ENCODE assay signal across 19 mouse cellular contexts in genomic region chr7:143755357-143756124, GRCm38 (mm10). TPM values are rescaled to one million over a fixed set of nuclear protein-coding genes. Genes with fewer than 3 reads are reported as not detected.
DNase-seq lines count a peak whose midpoint lies in the region; ATAC-seq and TF ChIP-seq lines count a peak whose summit lies in the region.
"Had no signal": no experiment of that assay in that cellular context is flagged by ENCODE, and none has a peak within 500 bp of the region (broad histone marks: within the 10 kb centered on the region; RNA-seq: fewer than 3 reads in every experiment).

No protein-coding gene starts in this region.

- no peak overlapping the region for H3K9ac ChIP-seq in forebrain, embryonic 13.5 days
- no peak overlapping the region for H3K9ac ChIP-seq in liver, embryonic 12.5 days
- H3K9ac ChIP-seq: embryonic facial prominence, embryonic 15.5 days had no signal

- WGBS in forebrain, embryonic 10.5 days: 77% methylated on average over 9 of the region's 9 CpGs
- 76% methylated on average over 9 of the region's 9 CpGs for WGBS in forebrain, embryonic 13.5 days
- WGBS in liver, embryonic 12.5 days (ENCODE audit: insufficient replicate concordance): 44% methylated on average over 9 of the region's 9 CpGs

- no peaks in the 10 kb centered on the region for H3K9me3 ChIP-seq in forebrain, embryonic 10.5 days
- H3K9me3 ChIP-seq in forebrain, embryonic 13.5 days (replicated peaks): no peaks in the 10 kb centered on the region
- H3K9me3 ChIP-seq in liver, embryonic 12.5 days (replicated peaks): no peaks in the 10 kb centered on the region
- H3K9me3 ChIP-seq: embryonic facial prominence, embryonic 15.5 days; hindbrain, embryonic 12.5 days had no signal

- no peaks in the 10 kb centered on the region for H3K36me3 ChIP-seq in forebrain, embryonic 10.5 days (replicated peaks)
- H3K36me3 ChIP-seq in forebrain, embryonic 13.5 days (ENCODE audit: poor library complexity, severe bottlenecking): no peaks in the 10 kb centered on the region
- H3K36me3 ChIP-seq in liver, embryonic 12.5 days: no peaks in the 10 kb centered on the region
- H3K36me3 ChIP-seq: embryonic facial prominence, embryonic 15.5 days; hindbrain, embryonic 12.5 days had no signal

- H3K4me2 ChIP-seq in forebrain, embryonic 13.5 days: no peak overlapping the region
- H3K4me2 ChIP-seq in liver, embryonic 12.5 days: no peak overlapping the region

- DNase-seq in forebrain, embryonic 10.5 days (ENCODE audit: extremely low spot score, low spot score): no peak
- DNase-seq in thymus, postnatal 4 days: peak; percentile 6
- no peak for DNase-seq in thymus, postnatal 10 days (ENCODE audit: low spot score in 2 of 2)
- no peak for DNase-seq in layer of hippocampus, adult 2 months (ENCODE audit: low spot score in 2 of 2)
- no peak for DNase-seq in spleen, postnatal 36 days (ENCODE audit: low spot score in 2 of 2)
- no peak for DNase-seq in layer of hippocampus, adult 8-10 months (ENCODE audit: low spot score in 2 of 2)

- no peak overlapping the region for H3K27ac ChIP-seq in forebrain, embryonic 10.5 days
- no peak overlapping the region for H3K27ac ChIP-seq in forebrain, embryonic 13.5 days
- H3K27ac ChIP-seq in liver, embryonic 12.5 days: no peak overlapping the region
- H3K27ac ChIP-seq in layer of hippocampus, adult 2 months: no peak overlapping the region
- H3K27ac ChIP-seq: embryonic facial prominence, embryonic 15.5 days; hindbrain, embryonic 12.5 days had no signal

- peaks cover 75% of the 10 kb centered on the region for H3K27me3 ChIP-seq in forebrain, embryonic 10.5 days (ENCODE audit: poor library complexity, severe bottlenecking)
- H3K27me3 ChIP-seq in forebrain, embryonic 13.5 days: peaks cover 35% of the 10 kb centered on the region
- H3K27me3 ChIP-seq in liver, embryonic 12.5 days (replicated peaks): peaks cover 67% of the 10 kb centered on the region

- 0 out of 2 replicates have a peak overlapping the region, but pooled peaks have one; percentile 51 for H3K4me3 ChIP-seq in forebrain, embryonic 10.5 days
- no peak overlapping the region for H3K4me3 ChIP-seq in forebrain, embryonic 13.5 days
- H3K4me3 ChIP-seq in liver, embryonic 12.5 days: no peak overlapping the region
- no peak overlapping the region for H3K4me3 ChIP-seq in layer of hippocampus, adult 2 months

- ATAC-seq in forebrain, embryonic 13.5 days: no peak
- 0 out of 2 replicates have a peak, but pooled peaks have one; percentile 37 for ATAC-seq in liver, embryonic 12.5 days

- no peak for TF ChIP-seq CTCF in layer of hippocampus, adult 2 months (conservative IDR thresholded peaks at IDR 0.05)

- H3K4me1 ChIP-seq in forebrain, embryonic 10.5 days: peaks cover 17% of the 10 kb centered on the region
- peaks cover 10% of the 10 kb centered on the region for H3K4me1 ChIP-seq in forebrain, embryonic 13.5 days
- H3K4me1 ChIP-seq in liver, embryonic 12.5 days: peaks cover 23% of the 10 kb centered on the region

RNA-seq across cellular contexts. Expression of gene Osbpl5, which starts 1.2 kb away (rescaled TPM):
- polyA plus RNA-seq in forebrain, embryonic 10.5 days (2016; fragmentation: Nextera tagmentation; extraction: Ambion mirVana): 8.9 and 9.4 TPM in 2 replicates
- polyA plus RNA-seq in forebrain, embryonic 13.5 days (2015; fragmentation: Nextera tagmentation; extraction: Ambion mirVana): 21.6 and 22.6 TPM in 2 replicates
- polyA plus RNA-seq in liver, embryonic 12.5 days (2016; fragmentation: Nextera tagmentation; extraction: Ambion mirVana): 4.7 and 4.8 TPM in 2 replicates
- 10 to 100 TPM; 18.0 to 24.4 TPM for total RNA-seq in layer of hippocampus, adult 2 months (2021)
- total RNA-seq in layer of hippocampus, adult 8-10 months (2022): 10 to 100 TPM; 20.0 to 24.8 (median 22.7) TPM

RNA-seq across cellular contexts. Expression of gene Mrgprg, which starts 11.3 kb away (rescaled TPM):
- not detected in 2 replicates for polyA plus RNA-seq in forebrain, embryonic 10.5 days (2016; fragmentation: Nextera tagmentation; extraction: Ambion mirVana)
- not detected in 2 replicates for polyA plus RNA-seq in forebrain, embryonic 13.5 days (2015; fragmentation: Nextera tagmentation; extraction: Ambion mirVana)
- polyA plus RNA-seq in liver, embryonic 12.5 days (2016; fragmentation: Nextera tagmentation; extraction: Ambion mirVana): not detected in 2 replicates
- not detected for total RNA-seq in layer of hippocampus, adult 2 months (2021)
- not detected for total RNA-seq in layer of hippocampus, adult 8-10 months (2022)
- total RNA-seq: gastrocnemius, postnatal 4 days; neutrophil, adult 5-6 weeks had no signal
- polyA plus RNA-seq: cortical plate, adult 2 months; embryonic facial prominence, embryonic 15.5 days; forebrain, embryonic 16.5 days; heart, embryonic 14.5 days; hindbrain, embryonic 12.5 days; intestine, embryonic 16.5 days; large intestine, adult 2 months; liver, embryonic 16.5 days; spleen, adult 2 months had no signal

RNA-seq across cellular contexts. Expression of gene Mrgpre, which starts 28.8 kb away (rescaled TPM):
- polyA plus RNA-seq in forebrain, embryonic 10.5 days (2016; fragmentation: Nextera tagmentation; extraction: Ambion mirVana): 1.4 and 1.5 TPM in 2 replicates
- 1.8 and 1.9 TPM in 2 replicates for polyA plus RNA-seq in forebrain, embryonic 13.5 days (2015; fragmentation: Nextera tagmentation; extraction: Ambion mirVana)
- polyA plus RNA-seq in liver, embryonic 12.5 days (2016; fragmentation: Nextera tagmentation; extraction: Ambion mirVana): 0.20 and 0.33 TPM in 2 replicates
- total RNA-seq in layer of hippocampus, adult 2 months (2021): 1 to 10 TPM; 5.9 to 6.5 TPM
- 1 to 10 TPM; 5.2 to 7.3 (median 6.9) TPM for total RNA-seq in layer of hippocampus, adult 8-10 months (2022)
